Mouse (Mus musculus) midbrain, embryonic 15.5 days (tissue): Measurements from ENCODE around the gene D430041D05Rik. TPM values are rescaled to one million over a fixed set of nuclear protein-coding genes. Genes with fewer than 3 reads are reported as not detected.

Source experiments
- ATAC-seq: fragments of 200-750 bp; cut with Nextera tagmentation; replicated peaks from 2 replicates; pipeline ENCODE4 v1.8.0; 2017; ENCODE audit warnings: moderate TSS enrichment
- H3K27ac ChIP-seq: fragments of 300-500 bp; sonication (generic); 2 replicates; pipeline ENCODE4 v1.5.1; 2015; ENCODE audit warnings: mild to moderate bottlenecking, inconsistent platforms
- H3K27me3 ChIP-seq: fragments of 300-500 bp; sonication (generic); replicated peaks from 2 replicates; pipeline ENCODE4 v1.6.1; 2015; ENCODE audit warnings: inconsistent platforms
- H3K36me3 ChIP-seq: fragments of 300-500 bp; sonication (generic); replicated peaks from 2 replicates; pipeline ENCODE4 v1.6.1; 2015; ENCODE audit warnings: inconsistent platforms
- H3K4me1 ChIP-seq: fragments of 300-500 bp; sonication (generic); 2 replicates; pipeline ENCODE4 v1.6.1; 2015; ENCODE audit warnings: inconsistent platforms
- H3K4me2 ChIP-seq: fragments of 300-500 bp; sonication (generic); 2 replicates; pipeline ENCODE4 v1.6.1; 2015; ENCODE audit warnings: inconsistent platforms, mild to moderate bottlenecking, moderate library complexity
- H3K4me3 ChIP-seq: fragments of 300-500 bp; sonication (generic); 2 replicates; pipeline ENCODE4 v1.5.1; 2015; ENCODE audit warnings: mild to moderate bottlenecking, inconsistent platforms
- H3K9ac ChIP-seq: fragments of 300-500 bp; sonication (generic); 2 replicates; pipeline ENCODE4 v1.6.1; 2015; ENCODE audit warnings: mild to moderate bottlenecking, inconsistent platforms
- H3K9me3 ChIP-seq: fragments of 300-500 bp; sonication (generic); 2 replicates; pipeline ENCODE4 v1.6.1; 2016; ENCODE audit warnings: inconsistent platforms
- WGBS: fragments of 180-500 bp; shearing (Covaris S2); methylation state at CpG from one replicate; pipeline ENCODE4 v1.1.7; 2015; ENCODE audit warnings: mixed read lengths; 5-methylcytosine and 5-hydroxymethylcytosine counted together
- polyA plus RNA-seq: library from polyadenylated mRNA; unstranded; fragments of >200 nt; fragmentation: Nextera tagmentation; extraction: Ambion mirVana; gene quantifications from 2 replicates; pipeline ENCODE4 v1.2.1, GENCODE M21; 2015

D430041D05Rik gene
- polyA plus RNA-seq, 1 experiment from 2014 or later: 11.4 TPM

- Histone ChIP-seq H3K4me3 (no peak overlapping the region), H3K4me1 (peaks cover 4% of the 10 kb centered on the region; the same call in 1 of the 2 replicates), H3K4me2 (no peak overlapping the region), H3K27ac (no peak overlapping the region), H3K9me3 (no peaks in the 10 kb centered on the region), H3K36me3 (no peaks in the 10 kb centered on the region), H3K27me3 (no peaks in the 10 kb centered on the region), H3K9ac (no peak overlapping the region)
- WGBS: 89% methylated on average over 6 of the region's 6 CpGs
- no peak for ATAC-seq
Measured at GRCm38 (mm10) chr2:104331261-104331660, 79.6 kb downstream of the D430041D05Rik start.

- 0 out of 2 replicates have a peak, but pooled peaks have one; percentile 22 for ATAC-seq
- Histone ChIP-seq H3K9me3 (no peaks in the 10 kb centered on the region), H3K36me3 (no peaks in the 10 kb centered on the region), H3K4me3 (no peak overlapping the region), H3K9ac (no peak overlapping the region), H3K27me3 (no peaks in the 10 kb centered on the region), H3K4me1 (no peaks in the 10 kb centered on the region), H3K4me2 (no peak overlapping the region), H3K27ac (0 out of 2 replicates have a peak overlapping the region, but pooled peaks have one; percentile 26)
- WGBS: 71% methylated on average over 16 of the region's 16 CpGs
Measured at GRCm38 (mm10) chr2:104327116-104327794, 83.6 kb downstream of the D430041D05Rik start.

- Histone ChIP-seq H3K27ac (no peak overlapping the region), H3K9me3 (no peaks in the 10 kb centered on the region), H3K36me3 (no peaks in the 10 kb centered on the region), H3K4me1 (peaks cover 4% of the 10 kb centered on the region), H3K9ac (no peak overlapping the region), H3K4me3 (no peak overlapping the region), H3K4me2 (no peak overlapping the region), H3K27me3 (no peaks in the 10 kb centered on the region)
- ATAC-seq: no peak
- 70% methylated on average over 6 of the region's 6 CpGs for WGBS
Measured at GRCm38 (mm10) chr2:104323773-104324172, 87.0 kb downstream of the D430041D05Rik start.

- Histone ChIP-seq H3K36me3 (no peaks in the 10 kb centered on the region), H3K9me3 (no peaks in the 10 kb centered on the region), H3K9ac (no peak overlapping the region), H3K27ac (no peak overlapping the region), H3K4me1 (peaks cover 5% of the 10 kb centered on the region), H3K4me2 (no peak overlapping the region), H3K4me3 (no peak overlapping the region), H3K27me3 (no peaks in the 10 kb centered on the region)
- WGBS: 80% methylated on average over 5 of the region's 5 CpGs
- no peak for ATAC-seq
Measured at GRCm38 (mm10) chr2:104323351-104323750, 87.5 kb downstream of the D430041D05Rik start.

GRCm38 (mm10) chr2:104320061-104320624, 90.7 kb downstream of the D430041D05Rik start:
- H3K4me3 ChIP-seq: no peak overlapping the region
- ATAC-seq: no peak
- no peak overlapping the region for H3K4me2 ChIP-seq
- H3K36me3 ChIP-seq: no peaks in the 10 kb centered on the region
- H3K4me1 ChIP-seq: peaks cover 8% of the 10 kb centered on the region
- WGBS: 85% methylated on average over 13 of the region's 13 CpGs
- no peaks in the 10 kb centered on the region for H3K9me3 ChIP-seq
- no peak overlapping the region for H3K9ac ChIP-seq
- no peak overlapping the region for H3K27ac ChIP-seq
- H3K27me3 ChIP-seq: no peaks in the 10 kb centered on the region

- no peak overlapping the region for H3K4me2 ChIP-seq
- H3K27me3 ChIP-seq: no peaks in the 10 kb centered on the region
- H3K9ac ChIP-seq: no peak overlapping the region
- no peak for ATAC-seq
- no peaks in the 10 kb centered on the region for H3K9me3 ChIP-seq
- no peak overlapping the region for H3K4me3 ChIP-seq
- no peaks in the 10 kb centered on the region for H3K36me3 ChIP-seq
- 97% methylated on average over 10 of the region's 10 CpGs for WGBS
- peaks cover 8% of the 10 kb centered on the region for H3K4me1 ChIP-seq
- no peak overlapping the region for H3K27ac ChIP-seq
Measured at GRCm38 (mm10) chr2:104319443-104319842, 91.4 kb downstream of the D430041D05Rik start.

- ATAC-seq: peak; percentile 69; the same call in 1 of the 2 replicates
- Histone ChIP-seq H3K36me3 (no peaks in the 10 kb centered on the region), H3K27me3 (no peaks in the 10 kb centered on the region), H3K4me2 (no peak overlapping the region), H3K27ac (no peak overlapping the region), H3K4me1 (peaks cover 8% of the 10 kb centered on the region), H3K9ac (no peak overlapping the region), H3K9me3 (no peaks in the 10 kb centered on the region), H3K4me3 (no peak overlapping the region)
- 46% methylated on average over 8 of the region's 8 CpGs for WGBS
Measured at GRCm38 (mm10) chr2:104318881-104319280, 91.9 kb downstream of the D430041D05Rik start.

- H3K9ac ChIP-seq: no peak overlapping the region
- no peak overlapping the region for H3K4me3 ChIP-seq
- no peak for ATAC-seq
- H3K36me3 ChIP-seq: no peaks in the 10 kb centered on the region
- H3K9me3 ChIP-seq: no peaks in the 10 kb centered on the region
- peaks cover 8% of the 10 kb centered on the region for H3K4me1 ChIP-seq
- H3K4me2 ChIP-seq: no peak overlapping the region
- H3K27me3 ChIP-seq: no peaks in the 10 kb centered on the region
- no peak overlapping the region for H3K27ac ChIP-seq
- 71% methylated on average over 2 of the region's 2 CpGs for WGBS
Measured at GRCm38 (mm10) chr2:104318259-104318658, 92.6 kb downstream of the D430041D05Rik start.

- 77% methylated on average over 6 of the region's 6 CpGs for WGBS
- H3K9ac ChIP-seq: no peak overlapping the region
- H3K4me2 ChIP-seq: no peak overlapping the region
- peaks cover 8% of the 10 kb centered on the region for H3K4me1 ChIP-seq
- H3K36me3 ChIP-seq: no peaks in the 10 kb centered on the region
- no peak for ATAC-seq
- H3K9me3 ChIP-seq: no peaks in the 10 kb centered on the region
- no peak overlapping the region for H3K4me3 ChIP-seq
- 0 out of 2 replicates have a peak overlapping the region, but pooled peaks have one; percentile 9 for H3K27ac ChIP-seq
- no peaks in the 10 kb centered on the region for H3K27me3 ChIP-seq
Measured at GRCm38 (mm10) chr2:104317631-104318030, 93.2 kb downstream of the D430041D05Rik start.

- no peak for ATAC-seq
- Histone ChIP-seq H3K4me1 (peaks cover 8% of the 10 kb centered on the region), H3K4me2 (no peak overlapping the region), H3K9me3 (no peaks in the 10 kb centered on the region), H3K36me3 (no peaks in the 10 kb centered on the region), H3K27me3 (no peaks in the 10 kb centered on the region), H3K27ac (no peak overlapping the region), H3K4me3 (no peak overlapping the region), H3K9ac (no peak overlapping the region)
- 62% methylated on average over 8 of the region's 8 CpGs for WGBS
Measured at GRCm38 (mm10) chr2:104316483-104316882, 94.3 kb downstream of the D430041D05Rik start.

GRCm38 (mm10) chr2:104313246-104313645, 97.6 kb downstream of the D430041D05Rik start:
- Histone ChIP-seq H3K36me3 (no peaks in the 10 kb centered on the region), H3K27ac (no peak overlapping the region), H3K4me2 (no peak overlapping the region), H3K4me3 (no peak overlapping the region), H3K27me3 (no peaks in the 10 kb centered on the region), H3K9ac (no peak overlapping the region), H3K4me1 (peaks cover 3% of the 10 kb centered on the region), H3K9me3 (no peaks in the 10 kb centered on the region)
- WGBS: 82% methylated on average over 6 of the region's 6 CpGs
- ATAC-seq: no peak

GRCm38 (mm10) chr2:104307102-104307501, 103.7 kb downstream of the D430041D05Rik start:
- Histone ChIP-seq H3K4me2 (no peak overlapping the region), H3K27me3 (no peaks in the 10 kb centered on the region), H3K4me1 (no peaks in the 10 kb centered on the region), H3K9me3 (no peaks in the 10 kb centered on the region), H3K36me3 (no peaks in the 10 kb centered on the region), H3K9ac (no peak overlapping the region), H3K27ac (no peak overlapping the region), H3K4me3 (no peak overlapping the region)
- WGBS: 76% methylated on average over 4 of the region's 4 CpGs
- ATAC-seq: no peak

- no peak for ATAC-seq
- H3K9me3 ChIP-seq: no peaks in the 10 kb centered on the region
- H3K4me1 ChIP-seq: no peaks in the 10 kb centered on the region
- no peak overlapping the region for H3K27ac ChIP-seq
- no peak overlapping the region for H3K4me2 ChIP-seq
- no peaks in the 10 kb centered on the region for H3K36me3 ChIP-seq
- 71% methylated on average over 5 of the region's 5 CpGs for WGBS
- H3K9ac ChIP-seq: no peak overlapping the region
- no peak overlapping the region for H3K4me3 ChIP-seq
- no peaks in the 10 kb centered on the region for H3K27me3 ChIP-seq
Measured at GRCm38 (mm10) chr2:104305722-104306121, 105.1 kb downstream of the D430041D05Rik start.
